Mouse (Mus musculus): ENCODE measurements around the gene Slc2a8.
"Not testable (repeated sequence)": the region's sequence is repeated elsewhere in the genome, so short reads cannot be mapped to it uniquely, and the experiment has no call there.

Gene Slc2a8

GRCm38 (mm10) chr2:32981725-32982271 is at the start of gene Slc2a8:
Gene Slc2a8, minus strand, starts transcription at chr2:32982083.
- DNase-seq (ENCODE audit: low spot score) = peak; percentile 96

- DNase-seq (ENCODE audit: low spot score) = no peak
Measured at GRCm38 (mm10) chr2:33025040-33025439, 43.2 kb upstream of the Slc2a8 start.

GRCm38 (mm10) chr2:33024564-33024963 is 42.7 kb upstream of the Slc2a8 start:
- DNase-seq (ENCODE audit: low spot score) = peak; percentile 38

GRCm38 (mm10) chr2:33022846-33023245 is 41.0 kb upstream of the Slc2a8 start:
- no peak for DNase-seq (ENCODE audit: low spot score)

GRCm38 (mm10) chr2:33018026-33018425 is 36.1 kb upstream of the Slc2a8 start:
- peak; percentile 55 for DNase-seq (ENCODE audit: low spot score)

GRCm38 (mm10) chr2:33017191-33017590 is 35.3 kb upstream of the Slc2a8 start:
- DNase-seq (ENCODE audit: low spot score) = no peak

- no peak for DNase-seq (ENCODE audit: low spot score)
Measured at GRCm38 (mm10) chr2:33014877-33015276, 33.0 kb upstream of the Slc2a8 start.

- DNase-seq (ENCODE audit: low spot score) = not testable (repeated sequence)
Measured at GRCm38 (mm10) chr2:33009055-33009454, 27.2 kb upstream of the Slc2a8 start.

GRCm38 (mm10) chr2:33005041-33005440 is 23.2 kb upstream of the Slc2a8 start:
- DNase-seq (ENCODE audit: low spot score) = no peak

GRCm38 (mm10) chr2:33002144-33002543 is 20.3 kb upstream of the Slc2a8 start:
- DNase-seq (ENCODE audit: low spot score) = no peak

GRCm38 (mm10) chr2:32999752-33000151 is 17.9 kb upstream of the Slc2a8 start:
- no peak for DNase-seq (ENCODE audit: low spot score)

- no peak for DNase-seq (ENCODE audit: low spot score)
Measured at GRCm38 (mm10) chr2:32997792-32998191, 15.9 kb upstream of the Slc2a8 start.

- no peak for DNase-seq (ENCODE audit: low spot score)
Measured at GRCm38 (mm10) chr2:32997081-32997480, 15.2 kb upstream of the Slc2a8 start.

GRCm38 (mm10) chr2:32992130-32992529 is 10.2 kb upstream of the Slc2a8 start:
- DNase-seq (ENCODE audit: low spot score) = no peak

GRCm38 (mm10) chr2:32990167-32990832 is 8.4 kb upstream of the Slc2a8 start:
- peak; percentile 42 for DNase-seq (ENCODE audit: low spot score)

- no peak for DNase-seq (ENCODE audit: low spot score)
Measured at GRCm38 (mm10) chr2:32989376-32989775, 7.5 kb upstream of the Slc2a8 start.

- no peak for DNase-seq (ENCODE audit: low spot score)
Measured at GRCm38 (mm10) chr2:32985844-32986243, 4.0 kb upstream of the Slc2a8 start.

- DNase-seq (ENCODE audit: low spot score) = no peak
Measured at GRCm38 (mm10) chr2:32983617-32984016, 1.7 kb upstream of the Slc2a8 start.

GRCm38 (mm10) chr2:32982700-32983099 is 817 bp upstream of the Slc2a8 start:
- peak; percentile 30 for DNase-seq (ENCODE audit: low spot score)

- DNase-seq (ENCODE audit: low spot score) = peak; percentile 37
Measured at GRCm38 (mm10) chr2:32981281-32981680, 602 bp downstream of the Slc2a8 start.

- DNase-seq (ENCODE audit: low spot score) = no peak
Measured at GRCm38 (mm10) chr2:32979675-32980074, 2.2 kb downstream of the Slc2a8 start.

- DNase-seq (ENCODE audit: low spot score) = no peak
Measured at GRCm38 (mm10) chr2:32978675-32979074, 3.2 kb downstream of the Slc2a8 start.

- no peak for DNase-seq (ENCODE audit: low spot score)
Measured at GRCm38 (mm10) chr2:32977114-32977513, 4.8 kb downstream of the Slc2a8 start.

- DNase-seq (ENCODE audit: low spot score) = no peak
Measured at GRCm38 (mm10) chr2:32974216-32974615, 7.7 kb downstream of the Slc2a8 start.
